Mouse (Mus musculus) kidney, postnatal 10 days (tissue): ENCODE measurements at regions not wholly inside any gene's neighbourhood (a gene's known extent, or its start where the extent isn't known, plus 50 kb on each side); places are given as distances from the start of the nearest gene placed in this dataset.
"Not testable (repeated sequence)": the region's sequence is repeated elsewhere in the genome, so short reads cannot be mapped to it uniquely, and the experiment has no call there.

Experiments used
- DNase-seq: peaks from one replicate; pipeline ENCODE4 v3.0.0; 2021; ENCODE audit warnings: mixed read lengths

- not testable (repeated sequence) for DNase-seq
Measured at GRCm38 (mm10) chr1:44331732-44332131, 113.0 kb upstream of the Mettl21e start.

- peak; percentile 9 for DNase-seq
Measured at GRCm38 (mm10) chr1:44325483-44325882, 106.7 kb upstream of the Mettl21e start.
